Mouse (Mus musculus) embryo, embryonic 9.5 days (tissue): Measurements from ENCODE around the gene Naa50.

Experiments
- DNase-seq: peaks from one replicate; pipeline ENCODE4 v3.0.0-alpha.2; 2017; ENCODE audit errors: extremely low spot score

Gene Naa50

DNA sequence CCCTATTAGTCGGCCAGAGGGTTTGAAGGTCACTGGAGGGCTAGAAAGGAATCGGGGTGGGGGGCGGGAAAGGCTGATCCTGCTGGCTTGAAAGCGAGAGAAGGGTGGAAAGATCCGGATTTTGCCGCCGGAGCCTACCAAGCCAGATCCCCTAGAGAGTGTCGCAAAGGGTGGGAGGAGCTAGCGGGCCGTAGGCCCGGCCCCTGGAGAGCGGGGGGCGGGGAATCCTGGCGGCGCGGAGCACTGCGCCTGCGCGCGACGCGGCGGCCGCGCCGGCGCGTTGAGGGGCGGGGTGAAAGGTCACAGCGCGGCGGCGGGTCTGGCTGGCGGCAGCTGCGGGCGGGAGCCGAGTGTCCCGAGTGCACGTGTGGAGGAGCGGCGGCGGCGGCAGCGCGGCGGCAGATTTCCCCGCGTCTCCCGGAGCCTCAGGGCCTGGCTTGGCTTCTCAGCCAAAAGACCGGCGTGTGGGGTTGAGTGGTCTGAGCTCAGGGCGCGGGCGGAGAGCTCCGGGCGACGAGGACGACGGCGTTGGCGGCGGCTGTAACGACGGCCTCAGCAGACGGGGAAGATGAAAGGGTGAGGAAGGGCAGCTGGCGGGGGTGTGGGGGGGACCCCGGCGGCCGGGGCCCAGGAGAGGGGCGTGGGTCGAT, at the start of gene Naa50, which contains the start of gene Atp6v1a:
Naa50 (plus strand) TSS at position 295 of the 650 bp plus-strand sequence.
Atp6v1a (minus strand) TSS at position 170 of the 650 bp plus-strand sequence.
- DNase-seq, result peak; percentile 95

DNA sequence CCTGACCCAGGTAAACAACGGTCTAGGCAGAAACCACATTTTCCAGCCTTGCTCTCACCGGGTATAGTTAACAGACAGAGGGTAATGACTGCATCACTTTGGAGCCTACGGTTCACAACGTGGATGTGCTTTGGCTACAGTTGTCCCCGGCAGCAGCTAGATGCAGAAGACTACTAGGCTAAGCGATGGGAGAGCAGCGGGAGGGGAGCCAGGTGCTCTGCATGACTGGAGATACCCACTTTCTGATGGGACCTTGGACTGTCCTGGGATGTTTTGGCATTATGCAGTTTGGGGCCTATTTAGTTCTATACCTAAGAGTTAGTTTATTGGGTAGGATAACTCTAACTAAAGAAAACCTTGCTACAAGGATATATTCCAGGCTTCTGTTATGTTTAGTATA, 40.3 kb upstream of the Naa50 start:
- DNase-seq, result no peak

DNA sequence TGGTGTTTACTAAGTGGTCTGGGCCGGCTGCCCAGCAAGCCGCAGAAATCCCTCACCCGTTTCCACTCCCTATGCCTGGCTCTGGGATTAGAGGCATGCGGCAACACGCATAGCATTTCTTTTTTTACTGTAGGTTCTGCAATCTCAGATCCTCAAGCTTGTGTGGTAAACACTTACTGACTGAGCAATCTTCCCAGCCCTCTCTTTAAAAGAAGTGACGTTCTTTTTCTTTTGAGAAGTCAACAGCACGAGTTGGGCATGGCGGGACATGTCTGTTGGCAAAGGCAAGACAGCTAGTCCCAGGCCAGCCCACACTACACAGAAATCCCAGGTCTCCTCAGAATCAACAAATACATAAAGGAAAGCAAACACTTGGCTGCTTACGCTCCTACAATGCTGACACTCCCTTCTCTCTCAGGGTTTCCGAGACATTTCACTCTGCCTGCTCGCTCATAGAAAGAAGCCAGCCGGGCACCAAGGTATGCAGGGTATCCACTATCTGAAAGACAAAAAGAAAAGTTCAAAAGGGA, 38.4 kb upstream of the Naa50 start:
- DNase-seq, result no peak

DNA sequence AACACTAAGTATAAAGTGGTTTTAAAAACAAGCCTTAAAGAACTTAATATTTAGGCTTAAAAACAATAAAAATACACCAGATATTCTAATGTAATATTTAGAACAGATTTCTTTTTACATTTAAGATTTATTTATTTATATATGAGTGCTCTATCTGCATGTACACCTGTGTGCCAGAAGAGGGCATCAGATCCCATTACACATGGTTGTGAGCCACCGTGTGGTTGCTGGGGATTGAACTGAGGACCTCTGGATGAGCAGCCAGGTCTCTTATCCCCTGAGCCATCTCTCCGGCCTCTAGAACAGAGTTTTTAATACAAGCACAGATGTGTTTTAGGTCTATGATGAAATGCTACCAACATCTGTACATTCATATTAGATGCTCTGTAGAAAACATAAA, 36.7 kb upstream of the Naa50 start:
- no peak for DNase-seq

DNA sequence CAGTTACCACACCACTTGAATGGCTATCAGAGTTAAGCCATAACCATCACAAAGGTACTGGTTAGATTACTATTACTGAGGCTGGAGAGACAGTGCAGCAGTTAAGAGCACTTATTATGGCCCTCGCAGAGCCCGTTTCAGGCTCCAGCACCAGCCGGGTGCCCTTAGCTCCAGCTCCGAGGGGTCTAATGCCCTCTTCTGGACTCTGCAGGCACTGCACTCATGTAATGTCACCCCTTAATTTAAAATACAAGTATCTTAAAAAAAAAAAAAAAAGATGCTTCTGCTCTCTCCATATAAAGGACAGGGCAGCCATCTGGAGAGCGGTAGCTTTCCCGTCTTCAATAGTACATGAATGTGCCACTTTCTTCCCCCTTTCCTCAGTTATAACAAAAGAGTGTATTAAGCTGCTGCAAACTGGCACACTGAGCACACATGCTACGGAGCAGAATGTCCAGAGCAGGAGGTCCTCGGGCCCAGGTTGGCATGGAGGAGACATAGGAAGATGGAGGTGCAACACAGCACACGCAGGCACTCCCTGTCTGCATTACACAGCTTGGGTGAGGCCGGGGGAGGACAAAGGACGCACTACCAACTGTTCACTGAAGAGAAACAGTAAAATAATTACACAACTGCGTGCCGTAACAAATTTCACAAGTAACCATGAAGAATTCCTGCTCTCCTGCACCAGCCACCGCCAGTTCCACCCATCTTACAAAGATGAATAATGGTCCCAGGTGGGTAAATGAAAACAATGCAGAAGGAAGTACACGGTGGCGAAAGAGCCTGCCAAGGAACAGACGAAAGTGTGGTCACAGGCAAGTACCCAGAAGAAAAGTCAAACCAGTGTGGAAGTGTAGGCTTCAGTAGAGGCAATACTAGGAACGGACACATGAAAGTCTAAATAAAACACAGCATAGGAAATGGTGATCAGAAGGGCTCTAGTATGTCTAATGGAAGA, 35.5 kb upstream of the Naa50 start:
- no peak for DNase-seq

- DNase-seq, result no peak
Observed at GRCm38 (mm10) chr16:44105211-44105610, 34.4 kb upstream of the Naa50 start.

DNA sequence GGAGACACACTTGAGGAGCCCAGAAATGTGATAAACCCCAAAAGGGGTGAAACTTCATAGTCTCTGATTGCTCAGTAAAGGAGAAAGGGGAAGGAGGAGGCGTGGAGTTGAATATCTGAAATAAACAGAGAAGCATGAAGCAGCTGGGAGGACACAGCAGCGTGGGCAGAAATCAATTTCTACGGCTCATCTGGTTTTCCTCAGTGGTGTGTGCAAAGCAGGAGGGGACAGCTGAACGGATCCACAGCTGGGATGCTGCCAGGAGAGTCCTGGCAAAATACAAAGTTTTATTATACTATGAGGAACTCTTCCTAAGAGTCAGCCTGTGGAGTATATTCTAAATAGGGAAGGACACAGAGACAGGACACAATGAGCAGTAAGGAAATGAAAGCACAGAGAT, 30.6 kb upstream of the Naa50 start:
- DNase-seq, result no peak

GRCm38 (mm10) chr16:44119753-44120501, 19.7 kb upstream of the Naa50 start:
- no peak for DNase-seq

DNA sequence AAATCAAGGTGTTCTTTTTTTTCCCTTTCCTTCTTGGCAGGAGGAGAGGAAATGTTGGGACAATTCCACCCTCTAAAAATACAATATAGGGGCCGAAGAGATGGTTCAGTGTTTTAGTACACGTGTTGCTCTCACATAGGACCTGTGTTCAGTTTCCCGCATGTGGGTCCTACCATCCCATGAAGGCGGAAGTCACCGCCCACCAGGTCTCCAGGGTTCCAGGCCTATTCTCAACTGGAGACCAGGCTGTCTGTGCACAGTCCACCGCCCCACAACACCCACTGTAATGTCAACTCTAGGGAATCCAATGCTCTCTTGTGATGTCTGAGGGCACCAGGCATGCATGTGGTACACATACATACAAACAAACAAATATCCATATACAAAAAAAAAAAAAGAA, 17.5 kb upstream of the Naa50 start:
- no peak for DNase-seq

- DNase-seq, result no peak
Observed at GRCm38 (mm10) chr16:44122574-44122973, 17.1 kb upstream of the Naa50 start.

- no peak for DNase-seq
Observed at GRCm38 (mm10) chr16:44122982-44123725, 16.5 kb upstream of the Naa50 start.

DNA sequence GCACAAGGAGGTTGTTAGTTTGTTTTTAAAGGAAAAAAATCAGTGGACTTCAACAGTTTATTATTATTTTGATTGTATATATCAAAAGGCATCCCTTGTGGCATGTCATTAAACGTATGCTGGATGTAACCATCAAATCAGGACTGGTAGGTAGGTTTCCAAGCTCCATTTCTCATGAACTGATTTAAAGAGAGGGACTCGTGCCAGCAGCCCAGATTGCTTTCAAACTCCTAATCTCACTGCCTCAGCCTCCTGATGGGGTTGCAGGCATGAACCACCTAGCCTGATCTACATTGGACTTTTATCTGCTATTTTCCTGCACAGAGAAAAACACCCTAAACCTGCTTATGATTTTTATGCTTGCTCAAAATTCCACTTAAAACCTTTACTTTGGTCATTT, 15.8 kb upstream of the Naa50 start:
- DNase-seq, result no peak

- no peak for DNase-seq
Observed at GRCm38 (mm10) chr16:44124713-44125112, 14.9 kb upstream of the Naa50 start.

DNA sequence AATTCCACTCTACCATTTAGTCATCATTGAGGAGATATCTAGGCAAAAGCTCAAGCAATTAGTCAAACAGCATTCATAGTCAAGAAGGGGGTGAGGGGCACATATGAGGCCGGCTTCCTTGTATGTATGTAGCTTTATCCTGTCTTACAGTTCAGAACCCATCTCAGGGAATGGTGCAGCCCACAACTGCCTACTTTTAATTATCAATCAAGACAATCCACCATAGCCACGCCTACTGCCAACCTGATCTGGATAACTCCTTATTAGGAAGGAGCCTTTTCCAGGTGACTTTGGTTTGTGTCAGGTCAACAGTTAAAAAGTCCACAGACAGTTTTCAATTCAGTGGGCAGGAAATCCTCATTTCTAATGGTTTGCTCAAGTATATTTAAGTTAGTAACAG, 14.2 kb upstream of the Naa50 start:
- DNase-seq, result no peak

GRCm38 (mm10) chr16:44126437-44126836, 13.2 kb upstream of the Naa50 start:
- DNase-seq, result no peak

GRCm38 (mm10) chr16:44132300-44132699, 7.3 kb upstream of the Naa50 start:
- DNase-seq, result no peak

DNA sequence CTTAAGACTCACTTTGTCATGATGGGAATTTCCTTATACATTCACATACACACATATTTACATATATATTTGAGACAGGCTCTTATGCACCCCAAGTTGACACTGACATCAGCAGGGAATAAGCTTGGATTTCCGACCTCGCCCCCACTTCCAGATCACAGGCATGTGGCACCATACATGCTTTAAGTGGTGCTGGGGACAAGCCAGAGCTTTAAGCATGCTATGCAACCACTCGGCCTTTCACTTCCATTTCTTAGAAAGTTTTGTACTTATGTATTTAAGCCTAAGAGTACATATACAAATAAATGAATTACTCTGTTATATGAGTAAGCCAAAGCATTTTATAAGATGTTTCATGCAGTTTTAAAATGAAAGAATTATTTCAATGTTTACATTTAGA, 6.4 kb upstream of the Naa50 start:
- DNase-seq, result no peak

GRCm38 (mm10) chr16:44136511-44137021, 3.1 kb upstream of the Naa50 start:
- no peak for DNase-seq

- DNase-seq, result peak; percentile 5
Observed at GRCm38 (mm10) chr16:44138377-44138978, 1.2 kb upstream of the Naa50 start.

GRCm38 (mm10) chr16:44138979-44139535, 573 bp upstream of the Naa50 start:
- peak; percentile 87 for DNase-seq
